Mouse (Mus musculus): Measurements from ENCODE around the gene Dmtf1. TPM values are rescaled to one million over a fixed set of nuclear protein-coding genes. Genes with fewer than 3 reads are reported as not detected.

Gene Dmtf1
- polyA plus RNA-seq, 1 experiment from 2014 or later = 34.5 TPM

- H3K9ac ChIP-seq (ENCODE audit: low read depth, low read length) = no peak overlapping the region
- H3K9me3 ChIP-seq (ENCODE audit: control insufficient read depth, low read length) = no peaks in the 10 kb centered on the region
- WGBS = 83% methylated on average over 2 of the region's 2 CpGs
- peaks cover 17% of the 10 kb centered on the region for H3K27me3 ChIP-seq (replicated peaks; ENCODE audit: control insufficient read depth, insufficient read depth, low read length)
- H3K4me1 ChIP-seq (replicated peaks; ENCODE audit: control insufficient read depth, insufficient read depth, low read length) = no peaks in the 10 kb centered on the region
- H3K4me2 ChIP-seq = no peak overlapping the region
- H3K27ac ChIP-seq (ENCODE audit: low read depth, low read length) = no peak overlapping the region
- H3K4me3 ChIP-seq (ENCODE audit: low read depth, low read length) = no peak overlapping the region
- DNase-seq (ENCODE audit: low spot score) (no peak), ATAC-seq (replicated peaks; ENCODE audit: low FRiP score) (no peak)
- H3K36me3 ChIP-seq (ENCODE audit: control insufficient read depth, insufficient read depth, low read length) = no peaks in the 10 kb centered on the region
These were observed 58.9 kb downstream of the Dmtf1 start for GRCm38 (mm10) chr5:9102696-9103095.

- ATAC-seq (replicated peaks; ENCODE audit: low FRiP score) = peak; percentile 73
- H3K4me1 ChIP-seq (replicated peaks; ENCODE audit: control insufficient read depth, insufficient read depth, low read length) = no peaks in the 10 kb centered on the region
- 0 out of 2 replicates have a peak, but pooled peaks cover 5% of the 10 kb centered on the region for H3K9me3 ChIP-seq (ENCODE audit: control insufficient read depth, low read length)
- peak; percentile 66 for DNase-seq (ENCODE audit: low spot score)
- H3K4me2 ChIP-seq = peak overlapping the region; percentile 92
- peak overlapping the region; percentile 87 for H3K4me3 ChIP-seq (ENCODE audit: low read depth, low read length)
- H3K36me3 ChIP-seq (ENCODE audit: control insufficient read depth, insufficient read depth, low read length) = no peaks in the 10 kb centered on the region
- H3K9ac ChIP-seq (ENCODE audit: low read depth, low read length) = peak overlapping the region; percentile 67
- WGBS = 1% methylated on average over 76 of the region's 83 CpGs
- H3K27me3 ChIP-seq (replicated peaks; ENCODE audit: control insufficient read depth, insufficient read depth, low read length) = peaks cover 17% of the 10 kb centered on the region
- H3K27ac ChIP-seq (ENCODE audit: low read depth, low read length) = no peak overlapping the region
These were observed 60.5 kb downstream of the Dmtf1 start for GRCm38 (mm10) chr5:9100849-9101801.

DNA sequence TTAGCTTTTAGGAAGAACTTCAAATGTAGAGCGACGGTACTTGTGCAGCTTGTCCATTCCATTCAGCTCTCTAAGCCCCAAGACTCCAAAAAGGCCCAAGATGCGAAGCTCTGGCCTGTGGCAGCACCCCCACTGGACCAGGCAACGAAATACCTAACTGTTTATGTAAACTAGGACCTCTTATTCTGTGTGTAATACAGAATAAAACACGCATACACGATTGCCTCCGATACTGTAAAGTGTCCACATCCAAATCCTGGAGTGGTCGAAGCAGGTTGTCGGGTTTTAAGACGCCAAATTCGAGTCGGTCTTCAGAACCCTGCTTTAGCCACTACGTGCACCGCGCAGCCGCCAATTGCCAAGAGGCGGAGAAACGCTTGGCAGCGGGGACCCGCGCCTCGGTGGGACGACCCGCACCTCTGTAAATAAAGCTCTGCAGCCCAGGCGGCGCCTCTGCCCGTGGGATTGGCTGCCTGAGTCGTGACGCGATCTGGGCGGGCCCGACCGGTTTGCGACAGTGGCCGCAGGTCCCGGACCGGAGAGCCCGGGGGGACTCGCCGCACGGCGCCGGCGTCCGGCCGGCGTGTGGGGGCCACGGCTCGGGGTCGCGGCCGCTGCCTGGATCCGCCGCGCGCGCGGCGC lies 61.2 kb downstream of the Dmtf1 start, which contains the start of gene Tmem243:
Gene Tmem243 (plus strand): TSS at position 462 of the 642 bp plus-strand sequence.
- ATAC-seq (replicated peaks; ENCODE audit: low FRiP score) = peak; percentile 95
- WGBS = under 1% methylated on average over 59 of the region's 59 CpGs
- no peak within 1 kb of the TSS for H3K27ac ChIP-seq (ENCODE audit: low read depth, low read length)

GRCm38 (mm10) chr5:9093490-9093889 lies 68.1 kb downstream of the Dmtf1 start:
- Histone ChIP-seq H3K4me2 (no peak overlapping the region), H3K9me3 (ENCODE audit: control insufficient read depth, low read length) (0 out of 2 replicates have a peak, but pooled peaks cover 7% of the 10 kb centered on the region), H3K36me3 (ENCODE audit: control insufficient read depth, insufficient read depth, low read length) (no peaks in the 10 kb centered on the region), H3K27ac (ENCODE audit: low read depth, low read length) (no peak overlapping the region), H3K27me3 (replicated peaks; ENCODE audit: control insufficient read depth, insufficient read depth, low read length) (no peaks in the 10 kb centered on the region), H3K4me3 (ENCODE audit: low read depth, low read length) (no peak overlapping the region), H3K4me1 (replicated peaks; ENCODE audit: control insufficient read depth, insufficient read depth, low read length) (no peaks in the 10 kb centered on the region), H3K9ac (ENCODE audit: low read depth, low read length) (no peak overlapping the region)
- no peak for ATAC-seq (replicated peaks; ENCODE audit: low FRiP score)
- DNase-seq (ENCODE audit: low spot score) = no peak
- 56% methylated on average over 4 of the region's 4 CpGs for WGBS

More for the DNA sequence above, 61.2 kb downstream of the Dmtf1 start, which contains the start of gene Tmem243:
- peak within 1 kb of the TSS; percentile 92 for H3K4me2 ChIP-seq
- peaks cover 17% of the 10 kb centered on the region for H3K27me3 ChIP-seq (replicated peaks; ENCODE audit: control insufficient read depth, insufficient read depth, low read length)
- peak; percentile 82 for DNase-seq (ENCODE audit: low spot score)
- peak within 1 kb of the TSS; percentile 87 for H3K4me3 ChIP-seq (ENCODE audit: low read depth, low read length)
- no peaks in the 10 kb centered on the region for H3K4me1 ChIP-seq (replicated peaks; ENCODE audit: control insufficient read depth, insufficient read depth, low read length)
- peak within 1 kb of the TSS; percentile 67 for H3K9ac ChIP-seq (ENCODE audit: low read depth, low read length)
- H3K36me3 ChIP-seq (ENCODE audit: control insufficient read depth, insufficient read depth, low read length) = no peaks in the 10 kb centered on the region
- 0 out of 2 replicates have a peak, but pooled peaks cover 7% of the 10 kb centered on the region for H3K9me3 ChIP-seq (ENCODE audit: control insufficient read depth, low read length)

- Histone ChIP-seq H3K4me2 (no peak overlapping the region), H3K9me3 (ENCODE audit: control insufficient read depth, low read length) (0 out of 2 replicates have a peak, but pooled peaks cover 7% of the 10 kb centered on the region), H3K4me3 (ENCODE audit: low read depth, low read length) (no peak overlapping the region), H3K27ac (ENCODE audit: low read depth, low read length) (no peak overlapping the region), H3K9ac (ENCODE audit: low read depth, low read length) (no peak overlapping the region), H3K27me3 (replicated peaks; ENCODE audit: control insufficient read depth, insufficient read depth, low read length) (no peaks in the 10 kb centered on the region), H3K4me1 (replicated peaks; ENCODE audit: control insufficient read depth, insufficient read depth, low read length) (no peaks in the 10 kb centered on the region), H3K36me3 (ENCODE audit: control insufficient read depth, insufficient read depth, low read length) (no peaks in the 10 kb centered on the region)
- no peak for ATAC-seq (replicated peaks; ENCODE audit: low FRiP score)
- no peak for DNase-seq (ENCODE audit: low spot score)
- WGBS = 71% methylated on average over 1 of the region's 1 CpGs
These were observed 68.9 kb downstream of the Dmtf1 start for GRCm38 (mm10) chr5:9092716-9093115.

DNA sequence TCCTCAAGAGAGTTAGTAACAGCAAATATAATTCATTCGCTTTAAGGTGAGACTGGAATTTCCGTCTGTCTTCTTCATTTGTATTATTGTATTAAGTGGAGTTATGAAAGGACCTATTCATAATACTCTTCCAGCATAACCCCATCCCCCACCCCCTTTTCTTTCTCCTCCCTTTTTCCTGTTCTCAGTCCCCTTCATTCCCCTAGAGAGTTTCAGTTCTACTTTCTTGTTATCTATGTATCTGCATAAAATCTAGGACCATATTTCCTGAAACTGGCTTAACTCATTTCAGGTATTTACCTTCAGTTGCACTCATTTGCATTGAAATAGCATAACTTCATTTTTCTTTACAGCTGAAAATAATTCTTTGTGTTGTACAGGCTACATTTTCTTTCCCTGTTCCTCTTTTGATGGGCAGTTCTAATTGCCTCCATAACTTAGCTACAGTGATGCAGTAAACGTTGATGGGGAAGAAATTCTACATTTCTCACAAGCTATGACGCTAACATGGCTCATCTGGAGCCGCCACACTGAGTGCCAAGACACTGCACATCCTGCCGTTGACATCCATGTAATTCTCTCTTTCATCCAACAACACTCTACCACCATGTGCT lies 71.0 kb downstream of the Dmtf1 start:
- ATAC-seq (replicated peaks; ENCODE audit: low FRiP score) (no peak), DNase-seq (ENCODE audit: low spot score) (no peak)
- no peak overlapping the region for H3K4me2 ChIP-seq
- H3K27ac ChIP-seq (ENCODE audit: low read depth, low read length) = no peak overlapping the region
- H3K36me3 ChIP-seq (ENCODE audit: control insufficient read depth, insufficient read depth, low read length) = no peaks in the 10 kb centered on the region
- no peaks in the 10 kb centered on the region for H3K4me1 ChIP-seq (replicated peaks; ENCODE audit: control insufficient read depth, insufficient read depth, low read length)
- H3K9ac ChIP-seq (ENCODE audit: low read depth, low read length) = no peak overlapping the region
- H3K9me3 ChIP-seq (ENCODE audit: control insufficient read depth, low read length) = no peaks in the 10 kb centered on the region
- no peaks in the 10 kb centered on the region for H3K27me3 ChIP-seq (replicated peaks; ENCODE audit: control insufficient read depth, insufficient read depth, low read length)
- H3K4me3 ChIP-seq (ENCODE audit: low read depth, low read length) = no peak overlapping the region
- WGBS = 77% methylated on average over 6 of the region's 6 CpGs

- Histone ChIP-seq H3K4me3 (ENCODE audit: low read depth, low read length) (no peak overlapping the region), H3K27ac (ENCODE audit: low read depth, low read length) (no peak overlapping the region), H3K9ac (ENCODE audit: low read depth, low read length) (no peak overlapping the region), H3K9me3 (ENCODE audit: control insufficient read depth, low read length) (no peaks in the 10 kb centered on the region), H3K4me2 (no peak overlapping the region), H3K27me3 (replicated peaks; ENCODE audit: control insufficient read depth, insufficient read depth, low read length) (no peaks in the 10 kb centered on the region), H3K4me1 (replicated peaks; ENCODE audit: control insufficient read depth, insufficient read depth, low read length) (no peaks in the 10 kb centered on the region), H3K36me3 (ENCODE audit: control insufficient read depth, insufficient read depth, low read length) (no peaks in the 10 kb centered on the region)
- WGBS = 50% methylated on average over 3 of the region's 3 CpGs
- ATAC-seq (replicated peaks; ENCODE audit: low FRiP score) (no peak), DNase-seq (ENCODE audit: low spot score) (no peak)
These were observed 74.5 kb downstream of the Dmtf1 start for GRCm38 (mm10) chr5:9086924-9087719.
